Mouse (Mus musculus) liver, embryonic 14.5 days (tissue): ENCODE results near the gene Ppia. TPM values are rescaled to one million over a fixed set of nuclear protein-coding genes. Genes with fewer than 3 reads are reported as not detected.

Experiments used
- ATAC-seq: fragments of 200-750 bp; cut with Nextera tagmentation; 2 replicates; pipeline ENCODE4 v1.8.0; 2017; ENCODE audit warnings: moderate number of reproducible peaks, mild to moderate bottlenecking, moderate library complexity; ENCODE audit not compliant: insufficient read depth
- DNase-seq, 3 experiments: peaks; one replicate each; pipeline ENCODE4 v3.0.0-alpha.2; 2012 to 2013; ENCODE audit warnings: low read depth in 3 of 3, low spot score in 3 of 3
- H3K27ac ChIP-seq: fragments of 300-500 bp; sonication (generic); 2 replicates; pipeline ENCODE4 v1.5.1; 2014; ENCODE audit warnings: moderate library complexity, mild to moderate bottlenecking, control low read depth, inconsistent platforms
- H3K27me3 ChIP-seq: fragments of 300-500 bp; sonication (generic); 2 replicates; pipeline ENCODE4 v1.6.1; 2014; ENCODE audit warnings: mild to moderate bottlenecking, low read length, moderate library complexity; ENCODE audit not compliant: control insufficient read depth, insufficient read depth
- H3K36me3 ChIP-seq: fragments of 300-500 bp; sonication (generic); replicated peaks from 2 replicates; pipeline ENCODE4 v1.6.1; 2014; ENCODE audit warnings: low read depth; ENCODE audit not compliant: control insufficient read depth, insufficient read depth
- H3K4me1 ChIP-seq, 2 experiments: fragments of 200-500 bp in 1 of 2; fragments of 300-500 bp in 1 of 2; sonication (generic) in 1 of 2; replicated peaks; 2 replicates each; pipeline ENCODE4 v1.6.1; 2012 to 2014; ENCODE audit warnings: antibody characterized with exemption in 1 of 2, inconsistent platforms in 1 of 2, low read length in 1 of 2; ENCODE audit not compliant: control insufficient read depth in 2 of 2, insufficient read depth in 2 of 2
- H3K4me2 ChIP-seq: fragments of 300-500 bp; sonication (generic); 2 replicates; pipeline ENCODE4 v1.6.1; 2014; ENCODE audit warnings: low read depth, mild to moderate bottlenecking, control low read depth, moderate library complexity
- H3K4me3 ChIP-seq, 2 experiments: fragments of 200-500 bp in 1 of 2; fragments of 300-500 bp in 1 of 2; sonication (generic) in 1 of 2; 2 replicates each; pipeline ENCODE4 v1.5.1; 2012 to 2014; ENCODE audit warnings: low read depth in 2 of 2, low read length in 2 of 2, mild to moderate bottlenecking in 2 of 2, control low read depth in 1 of 2, inconsistent platforms in 1 of 2, moderate library complexity in 1 of 2; ENCODE audit not compliant: insufficient read depth in 1 of 2
- H3K9ac ChIP-seq: fragments of 300-500 bp; sonication (generic); replicated peaks from 2 replicates; pipeline ENCODE4 v1.6.1; 2014; ENCODE audit warnings: mild to moderate bottlenecking, control low read depth, moderate library complexity
- H3K9me3 ChIP-seq: fragments of 300-500 bp; sonication (generic); 2 replicates; pipeline ENCODE4 v1.6.1; 2016; ENCODE audit warnings: low read length, mixed read lengths; ENCODE audit not compliant: control insufficient read depth
- CTCF ChIP-seq: IDR thresholded peaks from 2 replicates; pipeline ENCODE4 v1.5.1; 2016; ENCODE audit warnings: antibody characterized with exemption, low read depth, control low read depth
- EP300 ChIP-seq: IDR thresholded peaks from 2 replicates; pipeline ENCODE4 v1.6.1; 2016; ENCODE audit warnings: antibody characterized with exemption, low read depth
- WGBS: fragments of 180-500 bp; shearing (Covaris S2); extraction: QIAGEN DNeasy Blood & Tissue Kit; methylation state at CpG from one replicate; pipeline ENCODE4 v1.1.7; 2014; ENCODE audit not compliant: insufficient replicate concordance; 5-methylcytosine and 5-hydroxymethylcytosine counted together
- polyA plus RNA-seq, 2 experiments: library from polyadenylated mRNA; depleted of rRNA in 1 of 2; stranded (reverse) in 1 of 2; unstranded in 1 of 2; fragments of >200 nt; fragmentation: Nextera tagmentation in 1 of 2; extraction: Ambion mirVana in 1 of 2; gene quantifications; 2 replicates each; pipeline versions ENCODE4 v1.2.1 to v1.2.3; 2012 to 2014

The Ppia gene
- polyA plus RNA-seq, 2 experiments = 1,780 to 3,291 TPM

GRCm38 (mm10) chr11:6404699-6405566, 10.3 kb upstream of the Ppia start:
- no peak for TF ChIP-seq EP300
- no peaks in the 10 kb centered on the region for H3K4me1 ChIP-seq
- 78% methylated on average over 9 of the region's 9 CpGs for WGBS
- no peaks in the 10 kb centered on the region for H3K27me3 ChIP-seq
- H3K36me3 ChIP-seq = peaks cover 23% of the 10 kb centered on the region
- H3K4me3 ChIP-seq = no peak overlapping the region
- H3K4me2 ChIP-seq = no peak overlapping the region
- ATAC-seq (no peak), DNase-seq (no peak)
- no peak overlapping the region for H3K27ac ChIP-seq
- H3K9me3 ChIP-seq = no peaks in the 10 kb centered on the region
- H3K9ac ChIP-seq = no peak overlapping the region

- Histone ChIP-seq H3K4me1 (no peaks in the 10 kb centered on the region), H3K27ac (no peak overlapping the region), H3K4me3 (no peak overlapping the region), H3K9ac (no peak overlapping the region), H3K27me3 (no peaks in the 10 kb centered on the region), H3K4me2 (no peak overlapping the region), H3K36me3 (peaks cover 20% of the 10 kb centered on the region), H3K9me3 (no peaks in the 10 kb centered on the region)
- WGBS = 79% methylated on average over 4 of the region's 4 CpGs
- no peak for TF ChIP-seq CTCF
- TF ChIP-seq EP300 = no peak
- ATAC-seq (no peak), DNase-seq (no peak)
These were observed 9.6 kb upstream of the Ppia start for GRCm38 (mm10) chr11:6405591-6406081.

GRCm38 (mm10) chr11:6406251-6407161, 8.7 kb upstream of the Ppia start:
- no peak overlapping the region for H3K9ac ChIP-seq
- H3K4me2 ChIP-seq = no peak overlapping the region
- DNase-seq (no peak), ATAC-seq (no peak)
- H3K36me3 ChIP-seq = peaks cover 17% of the 10 kb centered on the region
- H3K4me1 ChIP-seq = no peaks in the 10 kb centered on the region
- H3K27ac ChIP-seq = no peak overlapping the region
- no peaks in the 10 kb centered on the region for H3K27me3 ChIP-seq
- TF ChIP-seq EP300 (no peak), CTCF (no peak)
- no peaks in the 10 kb centered on the region for H3K9me3 ChIP-seq
- no peak overlapping the region for H3K4me3 ChIP-seq
- WGBS = 50% methylated on average over 14 of the region's 14 CpGs

- 68% methylated on average over 3 of the region's 3 CpGs for WGBS
- Histone ChIP-seq H3K27ac (no peak overlapping the region), H3K9me3 (no peaks in the 10 kb centered on the region), H3K27me3 (no peaks in the 10 kb centered on the region), H3K4me3 (no peak overlapping the region), H3K9ac (no peak overlapping the region), H3K4me1 (no peaks in the 10 kb centered on the region), H3K4me2 (no peak overlapping the region), H3K36me3 (peaks cover 16% of the 10 kb centered on the region)
- TF ChIP-seq EP300 = no peak
- no peak for ATAC-seq
- no peak for DNase-seq
These were observed 8.1 kb upstream of the Ppia start for GRCm38 (mm10) chr11:6407162-6407621.
